Mouse (Mus musculus): ENCODE measurements at regions not wholly inside any gene's neighbourhood (a gene's known extent, or its start where the extent isn't known, plus 50 kb on each side); places are given as distances from the start of the nearest gene placed in this dataset.

DNA sequence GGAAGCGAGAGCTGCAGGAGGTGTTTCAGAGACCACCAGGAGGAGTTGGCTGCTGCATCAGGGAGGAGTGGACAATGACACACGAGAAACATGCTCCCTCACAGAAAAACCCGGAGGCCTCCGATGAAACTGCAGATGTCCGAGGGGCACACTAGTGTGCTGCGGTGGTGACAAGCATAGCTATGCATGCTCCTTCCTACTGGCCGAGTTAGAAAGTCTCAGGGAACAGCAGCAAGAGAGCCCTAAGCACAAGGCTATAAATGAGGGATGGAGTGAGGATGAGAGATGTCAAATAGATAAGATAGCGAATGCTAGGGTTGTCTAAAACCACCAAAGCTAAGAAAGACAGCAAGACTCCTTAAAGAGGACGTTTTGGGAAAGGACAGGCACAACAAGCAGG, 328.4 kb upstream of the Adgrl2 start:
- DNase-seq (ENCODE audit: extremely low spot score) = no peak

GRCm38 (mm10) chr3:149314258-149314657, 323.9 kb upstream of the Adgrl2 start:
- DNase-seq (ENCODE audit: extremely low spot score) = no peak

- no peak for DNase-seq (ENCODE audit: extremely low spot score)
Measured at GRCm38 (mm10) chr3:149313217-149313616, 322.9 kb upstream of the Adgrl2 start.

DNA sequence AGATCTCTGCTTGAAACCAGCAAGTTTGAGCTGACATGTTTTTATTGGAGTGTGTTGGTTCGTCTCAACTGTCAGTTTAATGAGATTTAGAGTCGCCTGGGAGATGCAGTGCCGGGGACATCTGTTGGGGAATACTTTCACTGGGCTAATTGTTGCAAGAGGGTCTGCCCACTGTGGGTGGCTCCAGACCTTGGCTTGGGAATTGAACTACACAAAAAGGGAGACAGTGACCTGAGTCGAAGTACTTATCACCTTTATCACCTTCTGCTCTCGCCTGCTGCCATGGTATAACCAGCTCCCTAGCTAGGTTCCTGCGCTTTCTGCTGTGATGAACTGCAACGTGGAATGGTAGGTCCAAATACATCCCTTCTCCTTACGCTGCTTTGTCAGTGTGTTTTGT, 321.2 kb upstream of the Adgrl2 start:
- DNase-seq (ENCODE audit: extremely low spot score) = no peak

DNA sequence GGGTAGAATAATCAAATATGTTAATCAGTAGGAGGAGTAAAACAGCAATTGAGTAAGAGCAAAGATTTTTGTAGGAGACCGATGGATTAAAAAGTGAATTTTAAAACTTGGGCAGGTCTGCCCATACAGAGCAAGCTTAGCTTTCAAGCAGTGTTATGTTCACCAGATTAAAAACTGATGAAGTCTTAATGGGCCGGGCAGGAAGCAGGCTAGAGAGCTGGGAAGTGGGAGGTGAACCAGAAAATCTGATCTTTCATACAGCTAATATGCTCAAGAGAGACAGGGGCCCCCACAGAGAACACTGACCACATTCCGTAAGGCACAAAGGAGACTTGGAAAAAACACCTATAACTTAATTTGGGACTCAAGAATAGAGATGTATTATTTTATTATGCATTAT, 316.4 kb upstream of the Adgrl2 start:
- DNase-seq (ENCODE audit: extremely low spot score) = no peak

DNA sequence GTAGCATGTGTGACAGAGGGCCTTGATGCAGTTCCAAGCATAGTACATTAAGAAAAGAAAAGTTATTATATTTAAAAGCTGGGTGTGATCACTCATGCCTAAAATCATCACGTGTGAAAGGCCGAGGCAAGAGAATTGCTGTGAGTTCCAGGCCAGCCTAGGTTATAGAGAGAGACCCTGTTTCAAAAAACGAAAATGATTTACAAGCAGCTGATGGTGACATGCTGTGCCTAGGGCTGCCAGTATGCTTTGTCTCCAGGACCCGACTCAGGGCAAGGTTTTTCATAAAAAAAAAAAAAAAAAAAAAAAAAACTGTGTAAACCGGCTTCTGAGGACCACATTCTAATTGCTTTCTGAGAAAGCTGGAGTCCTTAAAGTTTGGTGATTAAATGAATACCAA, 315.9 kb upstream of the Adgrl2 start:
- DNase-seq (ENCODE audit: extremely low spot score) = no peak

- DNase-seq (ENCODE audit: extremely low spot score) = no peak
Measured at GRCm38 (mm10) chr3:149305440-149305839, 315.1 kb upstream of the Adgrl2 start.

- DNase-seq (ENCODE audit: extremely low spot score) = no peak
Measured at GRCm38 (mm10) chr3:149305011-149305413, 314.7 kb upstream of the Adgrl2 start.

DNA sequence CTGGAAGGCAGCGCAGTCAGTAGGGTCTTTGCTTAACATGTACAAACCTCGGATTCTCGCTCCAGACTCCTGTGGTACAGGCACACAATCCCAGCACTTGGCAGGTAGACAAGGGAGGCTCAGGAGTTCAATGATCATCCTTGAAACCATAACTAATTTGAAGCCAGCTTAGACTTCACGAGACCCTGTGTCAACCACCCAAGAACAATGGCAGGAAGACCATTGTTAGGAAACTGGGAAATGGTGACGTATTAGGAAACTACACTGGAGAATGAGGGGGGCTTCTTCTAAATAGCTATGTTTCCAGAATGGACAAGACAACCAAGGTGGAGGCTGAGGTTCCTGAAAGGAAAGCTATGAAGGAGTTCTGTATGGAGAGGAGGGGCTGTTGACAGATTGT, 313.1 kb upstream of the Adgrl2 start:
- DNase-seq (ENCODE audit: extremely low spot score) = no peak

- no peak for DNase-seq (ENCODE audit: extremely low spot score)
Measured at GRCm38 (mm10) chr3:149300002-149300401, 309.6 kb upstream of the Adgrl2 start.

DNA sequence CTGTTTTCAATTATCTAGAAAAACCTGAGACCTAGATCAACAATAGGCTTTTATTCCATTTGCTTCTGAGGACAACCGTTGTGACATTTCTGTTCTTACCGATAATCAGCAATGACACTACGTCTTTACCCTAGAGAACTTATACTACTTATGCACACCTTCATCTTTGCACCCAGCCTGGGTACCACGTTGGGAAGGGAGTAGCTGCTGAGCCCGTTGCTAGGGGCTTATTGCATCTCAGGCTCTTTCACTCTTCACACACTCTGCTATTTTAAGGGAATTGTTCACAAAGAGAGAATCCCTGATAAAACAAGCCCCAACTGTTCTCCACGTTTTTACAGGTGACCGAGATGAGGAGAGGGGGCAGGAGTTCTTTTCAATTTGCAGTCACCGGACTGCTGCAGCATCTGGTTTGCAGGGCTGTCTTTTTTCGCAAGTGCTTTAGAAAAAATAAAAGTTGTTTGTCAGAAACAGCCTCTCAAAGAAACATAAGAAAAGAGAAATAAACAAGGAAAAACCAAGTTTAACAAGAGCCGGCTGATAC, 306.1 kb upstream of the Adgrl2 start:
- DNase-seq (ENCODE audit: extremely low spot score) = no peak

- DNase-seq (ENCODE audit: extremely low spot score) = no peak
Measured at GRCm38 (mm10) chr3:149295942-149296341, 305.6 kb upstream of the Adgrl2 start.

DNA sequence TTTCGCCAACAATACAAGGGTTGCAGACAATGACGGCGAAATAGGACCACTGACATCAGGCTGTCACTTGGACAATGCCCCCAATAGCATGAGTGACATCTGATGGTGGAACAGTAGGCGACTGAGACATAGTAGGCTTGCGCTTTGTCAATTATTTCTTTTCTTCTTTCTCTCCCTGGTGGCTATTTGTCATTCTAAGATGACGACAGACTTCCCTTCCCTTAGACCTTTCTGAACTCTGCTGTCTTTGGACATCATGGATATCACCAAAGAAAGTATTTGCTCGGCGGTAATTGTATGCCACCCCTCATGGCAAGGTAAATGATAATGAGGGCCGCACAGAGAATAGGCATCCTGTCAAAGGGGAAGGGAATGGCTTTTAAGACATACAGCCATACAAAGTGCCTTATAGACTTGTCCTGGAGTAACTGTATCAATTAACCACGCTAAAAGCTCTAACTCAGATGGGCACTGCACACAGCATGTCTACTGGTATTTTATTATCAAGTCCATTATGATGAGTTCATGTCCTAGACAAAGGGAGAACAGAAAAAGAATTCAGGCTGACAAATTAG, 305.0 kb upstream of the Adgrl2 start:
- DNase-seq (ENCODE audit: extremely low spot score) = no peak

DNA sequence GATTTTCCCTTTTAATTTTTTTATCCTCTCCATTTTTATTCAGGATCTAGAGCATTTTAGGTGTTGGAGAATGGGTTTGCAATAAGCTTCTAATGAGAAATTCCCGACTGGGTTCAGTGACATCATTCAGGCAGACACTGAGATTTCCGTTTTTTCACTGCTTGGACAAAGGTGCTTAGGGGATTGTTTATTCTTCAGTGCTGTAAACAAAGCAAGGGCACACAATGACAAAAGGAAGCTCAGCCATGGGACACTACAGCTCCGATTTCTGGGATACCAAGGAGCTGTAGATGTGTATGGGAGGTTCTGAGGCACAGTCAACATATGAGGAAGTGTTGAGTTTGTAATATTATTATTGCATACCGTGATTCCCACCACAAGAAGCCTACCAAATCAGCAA, 304.1 kb upstream of the Adgrl2 start:
- DNase-seq (ENCODE audit: extremely low spot score) = no peak

DNA sequence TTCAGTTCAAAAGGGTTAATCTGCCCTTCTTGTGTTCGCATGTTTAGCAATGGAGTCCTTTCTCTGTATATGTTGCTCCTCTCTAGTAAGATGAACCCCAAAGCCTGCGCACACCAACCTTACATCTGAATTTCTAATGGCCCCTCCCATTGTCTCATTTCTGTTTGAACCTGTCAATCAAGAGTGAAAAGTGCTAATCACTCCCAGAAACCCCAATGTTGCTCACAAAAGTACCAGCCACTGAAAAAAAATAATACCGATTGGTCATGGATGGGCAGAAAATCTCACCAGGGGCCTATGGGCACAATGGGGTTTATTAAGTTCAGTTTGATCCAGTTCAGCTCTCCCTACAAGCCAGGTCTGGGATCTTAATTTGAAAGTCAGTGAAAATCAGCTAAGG, 302.1 kb upstream of the Adgrl2 start:
- no peak for DNase-seq (ENCODE audit: extremely low spot score)

DNA sequence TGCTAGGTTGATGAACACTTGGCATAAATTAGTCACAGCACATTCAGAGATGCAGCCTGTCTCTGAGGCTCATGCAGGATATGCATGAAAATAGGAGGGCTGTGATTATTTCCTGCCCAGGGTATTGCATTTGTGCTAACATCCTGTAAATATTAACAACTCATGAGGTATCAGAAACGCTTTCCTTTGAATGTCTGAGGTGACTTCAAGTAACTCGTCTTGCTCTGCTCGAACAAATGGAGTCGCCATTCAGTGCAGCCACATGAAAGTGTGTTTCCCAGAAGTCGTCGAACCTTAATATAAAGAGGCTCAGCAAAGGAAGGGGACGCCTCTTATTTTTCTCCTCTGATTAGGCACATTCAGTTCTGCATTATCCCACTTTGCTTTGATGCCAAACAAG, 301.1 kb upstream of the Adgrl2 start:
- DNase-seq (ENCODE audit: extremely low spot score) = no peak

DNA sequence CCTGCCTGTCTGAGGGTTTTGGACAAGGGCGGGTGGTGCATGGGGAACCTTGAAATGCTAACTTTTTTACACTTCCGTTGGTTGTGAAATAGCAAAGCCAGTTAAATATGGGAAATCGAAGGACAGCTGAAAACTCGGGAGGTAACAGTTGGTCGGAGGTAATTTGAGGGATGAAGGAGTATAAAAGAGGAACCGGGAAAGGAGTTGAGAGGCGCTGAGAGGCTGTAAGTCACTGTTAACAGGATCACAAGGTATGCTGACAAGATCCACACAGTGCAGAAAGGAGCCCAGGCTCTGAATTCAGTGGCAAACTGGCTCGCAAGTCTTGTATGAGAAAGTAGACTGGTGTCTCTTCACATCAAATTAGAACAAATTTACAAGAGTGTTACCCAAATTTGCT, 299.9 kb upstream of the Adgrl2 start:
- DNase-seq (ENCODE audit: extremely low spot score) = no peak

DNA sequence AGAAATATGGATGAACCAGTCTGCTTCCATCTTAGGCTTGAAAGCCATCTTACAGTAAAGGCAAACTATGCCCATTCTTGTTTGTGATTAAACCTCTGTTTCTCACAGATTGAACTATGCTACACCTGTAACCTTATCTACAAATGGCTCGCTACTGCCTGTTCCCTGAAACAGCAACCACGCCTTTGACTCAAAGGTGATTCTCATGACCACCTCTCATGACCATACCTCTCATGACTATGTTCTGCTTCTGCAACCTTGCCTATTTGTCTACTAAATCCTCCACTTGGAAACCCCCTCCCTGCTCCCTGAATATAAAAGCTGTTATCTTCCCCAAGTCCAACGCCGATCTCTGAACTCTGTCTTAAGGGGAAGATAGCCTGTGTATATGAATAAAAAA, 296.7 kb upstream of the Adgrl2 start:
- no peak for DNase-seq (ENCODE audit: extremely low spot score)

- no peak for DNase-seq (ENCODE audit: extremely low spot score)
Measured at GRCm38 (mm10) chr3:149284976-149285375, 294.6 kb upstream of the Adgrl2 start.

GRCm38 (mm10) chr3:149280807-149281789, 290.7 kb upstream of the Adgrl2 start:
- DNase-seq (ENCODE audit: extremely low spot score) = no peak

DNA sequence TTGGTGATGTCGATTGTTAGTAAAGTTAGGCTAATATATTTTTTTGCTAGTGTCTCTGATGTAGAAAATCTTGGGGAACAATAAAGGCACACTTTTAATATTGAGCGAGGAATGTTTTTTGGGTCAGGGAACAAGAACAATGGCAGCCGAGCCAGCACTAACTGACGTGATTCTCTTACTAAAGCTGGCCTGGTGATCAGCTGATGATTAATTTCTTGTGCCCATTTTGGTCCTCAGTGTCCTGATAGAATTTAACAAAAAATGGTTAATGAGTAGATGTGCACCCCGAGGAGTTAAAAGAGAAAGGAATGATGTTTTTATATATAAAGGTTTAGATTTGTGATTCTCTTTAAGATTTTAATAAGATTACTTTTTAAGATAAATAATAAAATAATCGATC, 289.0 kb upstream of the Adgrl2 start:
- no peak for DNase-seq (ENCODE audit: extremely low spot score)

DNA sequence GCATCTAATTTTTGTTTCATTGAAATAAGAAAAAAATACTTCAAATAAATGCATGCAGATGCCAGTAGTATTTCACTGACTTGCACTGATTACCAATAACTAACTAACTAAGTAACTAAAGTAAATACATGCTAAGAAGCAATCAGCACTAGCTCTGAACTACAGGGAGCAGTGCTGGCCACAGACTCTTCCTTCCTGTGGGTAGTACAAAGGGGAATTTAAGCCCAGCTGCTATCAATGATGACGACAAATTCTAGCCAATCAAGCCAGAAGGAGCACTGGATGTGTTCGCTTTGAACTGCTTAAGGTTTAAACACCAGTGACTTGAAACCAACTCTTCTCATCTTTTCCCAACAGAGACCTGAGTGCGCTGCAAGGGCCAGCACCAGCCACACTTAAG, 287.5 kb upstream of the Adgrl2 start:
- DNase-seq (ENCODE audit: extremely low spot score) = no peak

DNA sequence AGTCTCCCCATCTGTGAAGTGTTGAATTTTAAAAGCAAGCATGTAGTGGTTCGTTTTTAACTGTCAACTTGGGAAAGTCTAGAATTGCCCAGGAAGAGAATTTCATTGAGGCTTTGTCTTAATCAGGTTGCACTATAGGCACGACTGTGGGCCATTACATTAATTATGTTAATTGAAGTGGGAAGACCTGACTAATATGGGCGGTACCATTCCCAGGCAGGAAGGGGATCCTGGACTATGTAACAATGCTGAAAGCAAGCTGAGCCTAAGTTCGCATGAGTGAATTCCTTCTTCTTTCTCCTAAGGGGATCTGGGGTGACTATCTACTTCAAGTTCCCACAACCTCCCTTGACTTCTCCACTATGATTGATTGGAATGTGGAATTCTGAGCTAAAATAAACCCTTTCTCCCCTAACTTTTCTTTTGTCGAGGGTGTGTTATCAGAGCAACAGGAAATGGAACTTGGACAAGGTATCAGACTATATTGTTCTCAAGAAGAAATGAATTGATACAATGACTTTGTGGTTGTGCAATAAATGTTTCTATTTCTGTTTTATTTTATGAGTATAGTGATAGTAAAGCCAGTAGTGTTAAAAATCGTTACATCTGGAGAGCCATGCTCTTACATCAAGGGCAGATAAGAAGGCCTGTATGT, 285.2 kb upstream of the Adgrl2 start:
- no peak for DNase-seq (ENCODE audit: extremely low spot score)
